Mouse (Mus musculus) embryonic facial prominence, embryonic 12.5 days (tissue): Measurements from ENCODE around the gene Gm8947. TPM values are rescaled to one million over a fixed set of nuclear protein-coding genes. Genes with fewer than 3 reads are reported as not detected.
A peak's percentile ranks its signal among the peaks of the same experiment; 100 is the strongest.
"Not testable (repeated sequence)": the region's sequence is repeated elsewhere in the genome, so short reads cannot be mapped to it uniquely, and the experiment has no call there.

Experiments used
- ATAC-seq: fragments of 200-750 bp; cut with Nextera tagmentation; 2 replicates; pipeline ENCODE4 v1.8.0; 2017; ENCODE audit not compliant: insufficient number of reproducible peaks, insufficient read depth, low FRiP score, low TSS enrichment
- H3K27ac ChIP-seq: fragments of 300-500 bp; sonication (generic); 2 replicates; pipeline ENCODE4 v1.5.1; 2016; ENCODE audit warnings: mild to moderate bottlenecking
- H3K27me3 ChIP-seq: fragments of 300-500 bp; sonication (generic); 2 replicates; pipeline ENCODE4 v1.6.1; 2016; ENCODE audit warnings: mild to moderate bottlenecking, moderate library complexity
- H3K36me3 ChIP-seq: fragments of 300-500 bp; sonication (generic); 2 replicates; pipeline ENCODE4 v1.6.1; 2016; ENCODE audit warnings: mild to moderate bottlenecking
- H3K4me1 ChIP-seq: fragments of 300-500 bp; sonication (generic); 2 replicates; pipeline ENCODE4 v1.6.1; 2016
- H3K4me2 ChIP-seq: fragments of 300-500 bp; sonication (generic); replicated peaks from 2 replicates; pipeline ENCODE4 v1.6.1; 2016; ENCODE audit warnings: mild to moderate bottlenecking, moderate library complexity
- H3K4me3 ChIP-seq: fragments of 300-500 bp; sonication (generic); 2 replicates; pipeline ENCODE4 v1.5.1; 2016; ENCODE audit warnings: mild to moderate bottlenecking
- H3K9ac ChIP-seq: fragments of 300-500 bp; sonication (generic); 2 replicates; pipeline ENCODE4 v1.6.1; 2016; ENCODE audit warnings: mild to moderate bottlenecking, moderate library complexity
- H3K9me3 ChIP-seq: fragments of 300-500 bp; sonication (generic); 2 replicates; pipeline ENCODE4 v1.6.1; 2016; ENCODE audit warnings: mild to moderate bottlenecking, moderate library complexity
- WGBS: fragments of 180-500 bp; shearing (Covaris S2); methylation state at CpG from one replicate; pipeline ENCODE4 v1.1.7; 2016; 5-methylcytosine and 5-hydroxymethylcytosine counted together
- polyA plus RNA-seq: library from polyadenylated mRNA; unstranded; fragments of >200 nt; fragmentation: Nextera tagmentation; extraction: Ambion mirVana; gene quantifications from 2 replicates; pipeline ENCODE4 v1.2.1, GENCODE M21; 2016

The Gm8947 gene
- polyA plus RNA-seq, 1 experiment from 2014 or later = 0.37 TPM

DNA sequence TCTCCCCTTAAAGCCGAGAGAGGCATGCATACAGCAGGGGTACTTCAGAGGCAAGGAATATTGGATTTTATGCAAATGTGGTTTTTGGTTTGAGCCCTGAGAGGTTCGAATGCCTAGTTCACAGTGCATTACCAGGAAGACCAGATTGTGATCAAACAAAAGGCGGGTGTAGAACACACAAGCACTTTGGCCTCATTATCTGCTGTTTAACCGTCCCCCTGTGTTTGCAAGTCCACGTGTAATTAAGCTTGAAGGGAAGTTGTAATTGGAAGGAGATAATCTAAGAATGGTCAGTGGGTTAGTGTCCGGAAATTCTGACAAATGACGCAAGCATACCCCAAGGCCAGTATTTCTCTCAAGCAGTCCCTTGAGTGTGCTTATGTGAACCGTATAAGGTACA, 26.1 kb upstream of the Gm8947 start:
- ATAC-seq = no peak
- Histone ChIP-seq H3K4me1 (no peaks in the 10 kb centered on the region), H3K4me3 (no peak overlapping the region), H3K27ac (no peak overlapping the region), H3K9ac (no peak overlapping the region), H3K27me3 (no peaks in the 10 kb centered on the region), H3K4me2 (no peak overlapping the region), H3K36me3 (no peaks in the 10 kb centered on the region), H3K9me3 (no peaks in the 10 kb centered on the region)
- WGBS = 31% methylated on average over 8 of the region's 8 CpGs

GRCm38 (mm10) chr1:151167297-151168047, 24.7 kb upstream of the Gm8947 start:
- Histone ChIP-seq H3K4me1 (no peaks in the 10 kb centered on the region), H3K9me3 (no peaks in the 10 kb centered on the region), H3K4me2 (no peak overlapping the region), H3K9ac (no peak overlapping the region), H3K27ac (no peak overlapping the region), H3K4me3 (no peak overlapping the region), H3K27me3 (no peaks in the 10 kb centered on the region), H3K36me3 (no peaks in the 10 kb centered on the region)
- 33% methylated on average over 12 of the region's 12 CpGs for WGBS
- no peak for ATAC-seq

DNA sequence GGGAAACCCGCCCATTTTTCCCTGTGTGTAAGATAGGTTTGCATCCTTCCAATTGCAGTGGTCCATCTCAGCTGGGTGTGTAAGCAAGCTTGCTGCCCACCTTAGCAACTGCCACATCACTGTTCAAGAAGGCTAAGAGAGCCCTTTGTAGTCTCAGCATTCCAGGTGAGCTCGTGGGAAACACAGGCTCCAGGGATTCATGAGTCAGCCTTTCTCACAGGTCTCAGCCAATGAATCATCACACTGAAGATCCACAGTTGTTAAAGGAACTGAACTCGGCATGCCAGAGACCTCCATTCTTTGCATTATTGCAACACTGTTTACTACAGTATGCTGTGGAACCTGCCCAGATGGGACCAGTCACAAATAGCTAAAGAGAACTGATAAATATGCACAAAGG, 23.5 kb upstream of the Gm8947 start:
- Histone ChIP-seq H3K36me3 (no peaks in the 10 kb centered on the region), H3K9me3 (no peaks in the 10 kb centered on the region), H3K4me3 (no peak overlapping the region), H3K27ac (no peak overlapping the region), H3K4me1 (no peaks in the 10 kb centered on the region), H3K4me2 (no peak overlapping the region), H3K9ac (no peak overlapping the region), H3K27me3 (no peaks in the 10 kb centered on the region)
- no peak for ATAC-seq
- WGBS = 76% methylated on average over 3 of the region's 3 CpGs

- H3K4me1 ChIP-seq = 0 out of 2 replicates have a peak, but pooled peaks cover 3% of the 10 kb centered on the region
- no peaks in the 10 kb centered on the region for H3K9me3 ChIP-seq
- no peak overlapping the region for H3K9ac ChIP-seq
- H3K27me3 ChIP-seq = no peaks in the 10 kb centered on the region
- WGBS = 81% methylated on average over 2 of the region's 2 CpGs
- H3K27ac ChIP-seq = no peak overlapping the region
- ATAC-seq = no peak
- no peaks in the 10 kb centered on the region for H3K36me3 ChIP-seq
- no peak overlapping the region for H3K4me3 ChIP-seq
- H3K4me2 ChIP-seq = no peak overlapping the region
These were observed 20.4 kb upstream of the Gm8947 start for GRCm38 (mm10) chr1:151171572-151172461.

DNA sequence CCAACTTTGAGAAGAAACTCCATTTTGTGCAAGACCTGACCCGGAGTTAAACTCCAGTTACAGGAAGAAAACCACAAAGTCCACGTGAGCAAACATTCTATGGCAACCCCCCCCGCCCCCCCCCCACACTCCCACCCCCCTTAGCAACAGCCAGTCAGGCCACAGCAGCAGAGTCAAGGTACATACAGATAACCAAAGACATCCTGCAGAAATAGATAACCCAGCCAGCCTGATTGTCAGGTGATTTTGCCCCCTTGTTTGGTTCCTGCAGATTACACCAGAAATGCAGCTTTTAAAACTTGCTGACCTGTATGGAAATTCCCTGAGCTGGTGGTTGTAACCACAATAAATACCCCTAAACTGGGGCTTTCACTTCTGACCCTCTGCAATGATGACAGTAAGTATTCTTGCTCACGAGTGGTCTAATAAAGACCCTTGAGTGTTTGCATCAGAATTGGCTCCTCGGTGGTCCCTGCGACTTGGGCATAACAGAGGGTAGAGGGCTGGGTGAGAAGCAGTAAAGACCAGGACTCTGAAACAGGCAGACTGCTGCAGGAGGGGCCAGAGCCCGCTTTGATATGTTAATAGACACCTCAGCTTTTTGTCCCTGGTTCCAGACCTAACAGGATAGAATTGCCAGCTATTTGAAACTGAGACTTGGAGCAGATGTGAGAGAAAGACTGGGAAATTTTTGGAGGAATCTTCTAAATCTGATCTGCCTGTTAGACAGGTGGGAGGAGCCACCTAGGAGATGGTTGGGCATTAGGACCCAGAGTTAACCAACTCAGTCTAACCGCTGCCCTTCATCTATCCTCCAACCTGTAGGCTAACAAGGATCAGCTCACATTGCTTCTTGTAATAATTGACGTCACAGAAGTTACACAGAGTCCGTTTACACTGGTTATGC, 14.9 kb upstream of the Gm8947 start:
- Histone ChIP-seq H3K4me1 (peaks cover 9% of the 10 kb centered on the region; the same call in 1 of the 2 replicates), H3K9me3 (no peaks in the 10 kb centered on the region), H3K36me3 (no peaks in the 10 kb centered on the region), H3K9ac (no peak overlapping the region), H3K4me3 (peak overlapping the region; percentile 21), H3K27me3 (no peaks in the 10 kb centered on the region), H3K27ac (no peak overlapping the region), H3K4me2 (peak overlapping the region; percentile 42)
- ATAC-seq = peak; percentile 67
- 13% methylated on average over 10 of the region's 10 CpGs for WGBS

- Histone ChIP-seq H3K9ac (no peak overlapping the region), H3K4me2 (peak overlapping the region; percentile 42), H3K27ac (no peak overlapping the region), H3K4me3 (peak overlapping the region; percentile 21), H3K4me1 (peaks cover 9% of the 10 kb centered on the region; the same call in 1 of the 2 replicates), H3K27me3 (no peaks in the 10 kb centered on the region), H3K9me3 (no peaks in the 10 kb centered on the region), H3K36me3 (no peaks in the 10 kb centered on the region)
- WGBS = 12% methylated on average over 4 of the region's 4 CpGs
- ATAC-seq = peak; percentile 35; the same call in 1 of the 2 replicates
These were observed 14.3 kb upstream of the Gm8947 start for GRCm38 (mm10) chr1:151177937-151178271.

DNA sequence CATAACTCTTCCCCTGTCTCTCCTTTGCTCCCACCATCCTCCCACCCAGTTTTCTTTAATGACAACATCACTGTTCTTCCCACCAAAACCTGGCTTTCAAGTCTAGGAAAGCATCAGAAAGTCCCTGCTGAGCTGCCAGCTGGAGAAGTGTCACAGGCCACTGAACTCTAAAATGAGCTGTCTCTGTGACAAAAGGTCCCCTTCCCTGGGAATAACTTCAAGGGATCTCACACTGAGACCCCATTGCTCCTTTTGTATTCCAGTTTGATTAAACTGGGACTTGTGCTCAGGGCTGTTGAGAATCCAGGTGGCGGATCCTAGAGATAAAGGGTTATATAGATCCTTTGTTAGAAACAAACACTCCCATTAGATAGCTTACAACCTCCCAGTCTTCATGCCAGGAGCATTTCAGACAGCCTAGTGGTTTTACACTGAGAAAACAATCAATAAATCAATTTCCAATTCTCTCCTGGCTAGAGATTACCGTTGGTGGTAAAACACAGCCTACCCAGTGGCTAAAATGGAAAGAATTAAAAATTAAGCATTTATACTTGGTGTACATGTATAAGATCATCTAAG, 13.6 kb upstream of the Gm8947 start:
- H3K4me2 ChIP-seq = no peak overlapping the region
- peaks cover 9% of the 10 kb centered on the region; the same call in 1 of the 2 replicates for H3K4me1 ChIP-seq
- ATAC-seq = no peak
- H3K27me3 ChIP-seq = no peaks in the 10 kb centered on the region
- 55% methylated on average over 2 of the region's 2 CpGs for WGBS
- H3K36me3 ChIP-seq = no peaks in the 10 kb centered on the region
- H3K27ac ChIP-seq = no peak overlapping the region
- H3K4me3 ChIP-seq = no peak overlapping the region
- no peaks in the 10 kb centered on the region for H3K9me3 ChIP-seq
- no peak overlapping the region for H3K9ac ChIP-seq

GRCm38 (mm10) chr1:151180167-151180566, 12.0 kb upstream of the Gm8947 start:
- Histone ChIP-seq H3K9ac (no peak overlapping the region), H3K36me3 (no peaks in the 10 kb centered on the region), H3K4me1 (peaks cover 9% of the 10 kb centered on the region; the same call in 1 of the 2 replicates), H3K27ac (no peak overlapping the region), H3K4me2 (no peak overlapping the region), H3K4me3 (no peak overlapping the region), H3K9me3 (no peaks in the 10 kb centered on the region), H3K27me3 (no peaks in the 10 kb centered on the region)
- 82% methylated on average over 2 of the region's 2 CpGs for WGBS
- ATAC-seq = no peak

GRCm38 (mm10) chr1:151182266-151182665, 9.9 kb upstream of the Gm8947 start, which contains the start of gene Gm47985:
TSS of gene Gm47985 (plus strand) at chr1:151182537.
- ATAC-seq, H3K4me1 ChIP-seq, H3K9ac ChIP-seq, H3K9me3 ChIP-seq, H3K4me3 ChIP-seq, H3K4me2 ChIP-seq, H3K27me3 ChIP-seq, H3K27ac ChIP-seq, H3K36me3 ChIP-seq: not testable (repeated sequence)
- no CpG with 5 or more reads among the region's 7 CpGs for WGBS

- WGBS = 73% methylated on average over 3 of the region's 3 CpGs
- H3K9ac ChIP-seq, H3K36me3 ChIP-seq: not testable (repeated sequence)
These were observed 6.0 kb upstream of the Gm8947 start for GRCm38 (mm10) chr1:151186186-151186585.

DNA sequence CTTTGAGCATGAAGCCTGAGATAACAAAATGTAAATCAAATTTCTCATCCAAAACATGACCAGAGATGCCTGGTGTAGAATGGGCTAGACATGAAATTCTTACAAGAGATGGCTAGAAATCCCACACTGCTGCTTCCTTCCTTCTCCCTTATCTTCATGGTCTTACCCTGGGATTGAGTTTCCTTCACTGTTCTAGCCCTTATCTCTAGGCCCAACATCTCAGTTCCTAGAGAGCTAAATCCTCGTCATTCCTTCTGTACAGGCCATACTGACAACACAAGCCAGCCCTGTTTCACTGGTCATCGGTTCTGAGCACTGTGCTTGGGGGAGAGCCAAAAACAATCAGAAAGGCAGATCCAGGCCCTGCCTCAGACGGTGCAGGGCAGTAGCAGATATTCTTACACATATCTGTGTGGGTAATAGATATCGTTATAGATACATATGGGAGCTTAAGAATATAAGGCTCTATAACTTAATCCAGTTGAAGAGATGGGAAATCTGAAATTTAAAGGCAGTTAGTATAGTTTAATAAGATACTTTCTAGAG, 5.2 kb upstream of the Gm8947 start:
- not testable (repeated sequence) for H3K27me3 ChIP-seq, H3K9ac ChIP-seq, ATAC-seq, H3K9me3 ChIP-seq, H3K27ac ChIP-seq, H3K4me2 ChIP-seq, H3K4me3 ChIP-seq, H3K4me1 ChIP-seq, H3K36me3 ChIP-seq
- WGBS = 78% methylated on average over 4 of the region's 4 CpGs

More at GRCm38 (mm10) chr1:151186186-151186585, 6.0 kb upstream of the Gm8947 start:
- not testable (repeated sequence) for H3K27me3 ChIP-seq, H3K4me3 ChIP-seq, ATAC-seq, H3K27ac ChIP-seq, H3K4me2 ChIP-seq, H3K4me1 ChIP-seq, H3K9me3 ChIP-seq
